Mouse (Mus musculus): Measurements from ENCODE around the gene H2afj. TPM values are rescaled to one million over a fixed set of nuclear protein-coding genes. Genes with fewer than 3 reads are reported as not detected.
"Not testable (repeated sequence)": the region's sequence is repeated elsewhere in the genome, so short reads cannot be mapped to it uniquely, and the experiment has no call there.

The H2afj gene
- polyA plus RNA-seq, 1 experiment = 135 TPM

DNA sequence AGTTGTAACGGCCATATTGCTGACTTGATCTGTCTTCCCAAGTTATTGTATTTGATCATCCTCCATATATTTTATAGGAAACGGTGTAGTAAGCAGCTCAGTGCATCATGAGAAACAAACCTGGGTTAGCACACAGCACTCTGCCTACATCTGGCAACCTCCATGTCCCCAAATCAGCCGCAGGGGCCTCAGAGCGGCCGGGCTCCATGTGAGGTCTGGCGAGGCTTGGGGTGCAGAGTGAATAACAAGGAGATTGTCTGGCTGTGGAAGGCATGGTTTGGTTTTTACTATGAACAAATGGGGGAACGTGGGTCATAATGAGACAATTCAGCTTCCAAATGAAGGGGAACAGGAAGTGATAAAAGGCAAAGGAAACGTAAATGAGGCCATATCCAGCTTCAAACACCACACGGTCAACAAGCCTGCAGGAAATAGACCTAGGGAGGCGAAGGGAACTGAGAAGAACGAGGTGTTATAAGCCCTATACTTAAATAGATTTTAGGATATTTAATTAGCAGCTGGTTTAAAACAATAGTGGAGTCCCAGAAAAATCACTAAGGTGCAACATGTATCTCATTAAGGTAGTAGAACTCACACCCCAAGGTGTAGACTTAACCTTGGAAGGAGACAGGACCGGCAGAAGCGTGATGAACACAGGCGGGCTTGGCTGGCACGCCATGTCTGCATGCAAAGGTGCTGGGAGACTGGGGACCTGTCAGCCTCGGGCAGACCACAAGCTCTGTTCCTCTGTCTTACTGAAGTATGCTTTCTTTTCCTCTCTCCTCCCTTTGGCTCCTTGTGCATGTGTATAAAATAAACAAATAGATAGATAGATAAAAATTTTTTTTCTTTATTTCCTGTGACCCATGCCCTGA, 14.9 kb upstream of the H2afj start:
- H3K4me1 ChIP-seq (ENCODE audit: control insufficient read depth, insufficient read depth, low read length) = no peaks in the 10 kb centered on the region
- no peak for TF ChIP-seq POLR2A (IDR thresholded peaks at IDR 0.05; ENCODE audit: extremely low read depth, insufficient read depth, low read length)
- no peak for TF ChIP-seq CTCF (IDR thresholded peaks at IDR 0.05; ENCODE audit: extremely low read depth, insufficient read depth, low read length)
- H3K27ac ChIP-seq (ENCODE audit: insufficient read depth, low read length) = no peak overlapping the region
- no peak overlapping the region for H3K4me3 ChIP-seq (ENCODE audit: insufficient read depth, low read length)

DNA sequence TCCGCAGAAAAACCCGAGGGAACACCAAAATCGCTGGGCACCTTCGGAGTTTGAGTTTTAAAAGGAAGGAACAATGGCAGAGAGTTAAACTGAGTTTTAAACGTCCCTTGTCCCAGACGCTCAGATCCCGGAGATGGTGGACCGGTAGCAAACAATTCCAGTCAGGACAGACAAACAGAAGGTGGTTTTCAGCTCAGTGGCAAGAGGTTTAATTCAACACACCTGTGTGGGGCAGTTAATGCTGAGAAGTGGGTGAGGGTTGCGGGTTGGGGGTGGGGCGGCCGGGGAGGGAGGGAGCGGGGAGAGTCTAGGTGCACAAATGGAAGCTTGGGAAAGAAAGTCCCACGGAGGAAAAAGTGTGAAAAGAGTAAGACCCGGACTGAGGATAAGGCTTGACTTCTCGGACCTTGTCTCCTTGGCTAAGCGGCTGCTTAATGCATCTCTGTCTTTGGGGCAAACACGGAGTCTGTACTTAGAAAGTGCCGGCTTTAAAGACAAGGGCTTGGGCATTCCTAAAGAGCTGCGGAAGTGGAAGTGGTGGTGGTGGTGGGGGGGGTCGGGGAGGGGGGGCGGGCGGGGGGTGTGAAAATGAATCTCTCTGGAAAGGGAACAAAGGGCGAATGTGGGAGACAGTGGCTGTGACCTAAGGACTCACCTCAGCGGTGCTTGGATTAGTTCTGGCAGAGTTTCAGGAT, 14.1 kb upstream of the H2afj start:
- no peak overlapping the region for H3K4me3 ChIP-seq (ENCODE audit: insufficient read depth, low read length)
- H3K4me1 ChIP-seq (ENCODE audit: control insufficient read depth, insufficient read depth, low read length) = no peaks in the 10 kb centered on the region
- no peak overlapping the region for H3K27ac ChIP-seq (ENCODE audit: insufficient read depth, low read length)
- TF ChIP-seq CTCF (IDR thresholded peaks at IDR 0.05; ENCODE audit: extremely low read depth, insufficient read depth, low read length) (no peak), POLR2A (IDR thresholded peaks at IDR 0.05; ENCODE audit: extremely low read depth, insufficient read depth, low read length) (no peak)

DNA sequence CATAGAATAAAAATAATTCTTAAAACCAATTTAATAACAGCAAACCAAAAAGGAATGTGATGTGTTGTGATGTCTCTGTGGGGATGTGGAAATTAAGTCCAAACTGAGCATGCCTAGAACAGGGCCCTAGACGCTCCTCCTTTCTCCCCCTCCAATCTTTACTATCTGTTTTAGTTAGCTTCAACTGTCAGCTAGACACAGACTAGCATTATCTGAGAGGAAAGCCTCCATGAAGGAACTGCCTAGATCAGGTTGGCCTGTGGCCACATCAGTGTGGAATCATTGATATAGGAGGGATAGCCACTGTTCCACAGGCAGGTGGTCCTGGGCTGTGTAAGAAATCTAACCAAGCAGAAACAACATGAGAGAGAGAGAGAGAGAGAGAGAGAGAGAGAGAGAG, 12.9 kb upstream of the H2afj start:
- H3K4me1 ChIP-seq (ENCODE audit: control insufficient read depth, insufficient read depth, low read length) = no peaks in the 10 kb centered on the region
- H3K4me3 ChIP-seq (ENCODE audit: insufficient read depth, low read length) = no peak overlapping the region
- TF ChIP-seq POLR2A (IDR thresholded peaks at IDR 0.05; ENCODE audit: extremely low read depth, insufficient read depth, low read length) (no peak), CTCF (IDR thresholded peaks at IDR 0.05; ENCODE audit: extremely low read depth, insufficient read depth, low read length) (no peak)
- no peak overlapping the region for H3K27ac ChIP-seq (ENCODE audit: insufficient read depth, low read length)

DNA sequence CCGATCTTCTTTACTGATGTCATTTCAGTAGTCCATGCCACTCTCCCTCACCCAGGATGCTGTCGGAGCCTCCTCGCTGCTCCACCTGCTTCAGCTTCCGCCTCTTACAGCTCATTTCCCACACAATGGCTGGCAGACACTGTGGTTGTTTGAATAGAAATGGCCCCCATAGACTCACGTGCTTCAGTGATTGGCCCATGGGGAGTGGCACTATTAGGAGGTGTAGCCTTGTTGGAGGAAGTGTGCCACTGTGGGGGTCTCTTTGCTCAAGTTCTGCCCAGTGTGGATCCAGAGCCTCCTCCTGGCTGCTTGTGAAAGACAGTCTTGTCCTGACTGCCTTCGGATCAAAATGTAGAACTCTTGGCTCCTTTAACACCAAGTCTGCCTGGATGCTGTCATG, 12.2 kb upstream of the H2afj start:
- H3K4me3 ChIP-seq (ENCODE audit: insufficient read depth, low read length) = no peak overlapping the region
- no peaks in the 10 kb centered on the region for H3K4me1 ChIP-seq (ENCODE audit: control insufficient read depth, insufficient read depth, low read length)
- TF ChIP-seq CTCF (IDR thresholded peaks at IDR 0.05; ENCODE audit: extremely low read depth, insufficient read depth, low read length) = no peak
- no peak for TF ChIP-seq POLR2A (IDR thresholded peaks at IDR 0.05; ENCODE audit: extremely low read depth, insufficient read depth, low read length)
- no peak overlapping the region for H3K27ac ChIP-seq (ENCODE audit: insufficient read depth, low read length)

DNA sequence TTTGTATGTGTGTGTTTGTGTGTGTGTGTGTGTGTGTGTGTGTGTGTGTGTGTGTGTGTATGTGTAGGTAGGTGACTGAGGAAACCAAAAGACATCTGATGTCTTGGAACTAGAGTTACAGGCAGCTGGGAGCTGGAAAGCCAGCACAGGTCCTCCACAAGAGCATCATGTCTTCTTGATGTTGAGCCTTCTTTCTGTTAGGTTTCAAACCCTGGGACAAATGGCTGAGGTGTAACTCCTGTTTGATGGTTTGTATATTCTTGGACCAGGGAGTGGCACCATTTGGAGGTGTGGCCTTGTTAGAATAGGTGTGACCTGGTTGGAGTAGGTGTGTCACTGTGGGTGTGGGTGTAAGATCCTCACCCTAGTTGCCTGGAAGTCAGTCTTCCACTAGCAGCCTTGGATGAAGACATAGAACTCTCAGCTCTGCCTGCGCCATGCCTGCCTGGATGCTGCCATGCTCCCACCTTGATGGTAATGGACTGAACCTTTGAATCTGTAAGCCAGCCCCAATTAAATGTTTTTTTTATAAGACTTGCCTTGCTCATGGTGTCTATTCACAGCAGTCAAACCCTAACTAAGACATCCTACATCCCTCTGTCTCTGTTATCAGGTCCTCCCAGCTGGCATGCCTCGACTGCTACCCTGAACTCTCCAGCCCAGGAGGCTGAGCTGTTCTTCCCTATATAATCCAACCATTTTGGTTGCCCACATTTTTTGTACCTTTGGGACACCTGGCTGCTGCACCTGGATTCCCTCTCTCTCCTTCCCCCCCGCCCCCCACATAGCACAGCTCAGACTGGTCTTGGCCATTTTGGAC, 10.0 kb upstream of the H2afj start:
- not testable (repeated sequence) for H3K4me1 ChIP-seq (ENCODE audit: control insufficient read depth, insufficient read depth, low read length); H3K4me3 ChIP-seq (ENCODE audit: insufficient read depth, low read length); H3K27ac ChIP-seq (ENCODE audit: insufficient read depth, low read length)

DNA sequence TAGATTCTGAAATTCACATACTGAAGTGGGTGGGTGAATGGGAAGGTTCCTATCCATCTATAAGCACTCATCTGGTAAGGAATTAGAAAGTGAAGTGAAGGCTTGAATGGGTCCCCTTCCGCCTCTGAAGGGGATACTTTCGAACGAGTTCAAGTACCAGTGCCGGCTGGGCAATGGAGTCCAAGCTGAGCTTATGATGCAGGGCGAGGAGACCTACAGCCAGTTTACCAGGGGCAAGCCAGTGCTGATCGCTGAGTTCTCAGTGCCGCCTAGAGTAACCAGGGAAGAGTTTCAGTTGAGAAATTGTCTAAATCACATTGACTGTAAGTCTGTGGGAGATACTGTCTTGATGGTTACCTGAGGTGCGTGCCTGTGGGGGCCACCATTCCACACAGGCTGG, 7.3 kb upstream of the H2afj start:
- no peak overlapping the region for H3K4me3 ChIP-seq (ENCODE audit: insufficient read depth, low read length)
- TF ChIP-seq CTCF (IDR thresholded peaks at IDR 0.05; ENCODE audit: extremely low read depth, insufficient read depth, low read length) = no peak
- no peak for TF ChIP-seq POLR2A (IDR thresholded peaks at IDR 0.05; ENCODE audit: extremely low read depth, insufficient read depth, low read length)

DNA sequence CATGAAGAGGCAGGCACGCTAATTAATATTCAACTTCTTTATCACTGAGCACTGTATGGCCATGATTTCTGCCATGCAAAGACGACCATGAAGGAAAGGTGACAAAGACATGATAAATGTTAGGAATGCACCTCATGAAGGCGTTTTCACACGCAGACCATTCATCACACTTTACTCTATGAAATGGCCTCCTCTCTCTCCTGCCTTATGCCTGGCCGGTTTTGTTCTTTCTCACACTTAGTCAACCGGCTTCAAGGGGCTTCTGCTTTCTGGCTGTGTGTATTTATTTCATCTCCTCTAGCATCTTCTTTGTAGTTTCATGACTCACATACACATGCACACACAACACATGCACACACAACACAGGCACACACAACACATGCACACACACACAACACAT, 6.8 kb upstream of the H2afj start:
- no peaks in the 10 kb centered on the region for H3K4me1 ChIP-seq (ENCODE audit: control insufficient read depth, insufficient read depth, low read length)
- no peak overlapping the region for H3K4me3 ChIP-seq (ENCODE audit: insufficient read depth, low read length)
- TF ChIP-seq CTCF (IDR thresholded peaks at IDR 0.05; ENCODE audit: extremely low read depth, insufficient read depth, low read length) (no peak), POLR2A (IDR thresholded peaks at IDR 0.05; ENCODE audit: extremely low read depth, insufficient read depth, low read length) (no peak)
- no peak overlapping the region for H3K27ac ChIP-seq (ENCODE audit: insufficient read depth, low read length)

More for the DNA sequence above, 7.3 kb upstream of the H2afj start:
- Histone ChIP-seq H3K27ac (ENCODE audit: insufficient read depth, low read length) (no peak overlapping the region), H3K4me1 (ENCODE audit: control insufficient read depth, insufficient read depth, low read length) (no peaks in the 10 kb centered on the region)

DNA sequence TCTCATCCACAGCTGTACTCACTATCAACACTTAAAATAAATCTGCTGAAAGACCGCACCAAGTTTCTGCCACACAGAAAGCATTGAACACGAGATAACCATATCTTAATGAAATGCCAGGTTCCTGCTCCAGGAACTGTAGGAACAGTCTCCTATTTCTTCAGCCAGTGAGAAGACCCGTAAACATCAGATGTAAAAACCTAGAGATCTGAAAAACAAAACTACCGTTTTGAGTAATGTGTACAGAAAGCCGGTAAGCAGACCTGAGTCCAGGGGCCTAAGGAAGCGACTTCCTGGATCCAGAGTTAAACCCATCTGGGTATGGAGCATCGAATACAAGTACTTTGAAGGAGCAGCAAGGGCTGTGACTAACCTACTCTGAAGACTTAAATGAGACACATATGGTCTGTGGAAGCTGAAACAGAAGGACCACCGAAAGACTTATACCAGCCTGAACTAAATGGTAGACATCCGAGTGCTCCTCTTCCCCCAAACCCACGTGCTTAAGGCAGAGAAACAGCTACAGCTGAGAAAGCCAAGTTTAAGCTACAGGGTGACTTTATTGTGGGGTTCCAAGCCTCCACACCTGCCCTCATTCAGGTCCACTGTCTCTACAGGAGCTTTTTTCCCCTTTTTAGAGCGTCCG, 4.8 kb upstream of the H2afj start:
- TF ChIP-seq POLR2A (IDR thresholded peaks at IDR 0.05; ENCODE audit: extremely low read depth, insufficient read depth, low read length) (no peak), CTCF (IDR thresholded peaks at IDR 0.05; ENCODE audit: extremely low read depth, insufficient read depth, low read length) (no peak)
- Histone ChIP-seq H3K27ac (ENCODE audit: insufficient read depth, low read length) (no peak overlapping the region), H3K4me3 (ENCODE audit: insufficient read depth, low read length) (peak overlapping the region; percentile 88), H3K4me1 (ENCODE audit: control insufficient read depth, insufficient read depth, low read length) (no peaks in the 10 kb centered on the region)
